Mouse (Mus musculus) embryonic facial prominence, embryonic 14.5 days (tissue): ENCODE measurements at regions not wholly inside any gene's neighbourhood (a gene's known extent, or its start where the extent isn't known, plus 50 kb on each side); places are given as distances from the start of the nearest gene placed in this dataset.

Source experiments
- ATAC-seq: fragments of 200-750 bp; cut with Nextera tagmentation; 2 replicates; pipeline ENCODE4 v1.8.0; 2017; ENCODE audit warnings: low read depth, moderate number of reproducible peaks, moderate TSS enrichment
- DNase-seq: peaks from one replicate; pipeline ENCODE4 v3.0.0-alpha.2; 2015; ENCODE audit warnings: low spot score
- H3K27ac ChIP-seq: fragments of 300-500 bp; sonication (generic); replicated peaks from 2 replicates; pipeline ENCODE4 v1.5.1; 2014; ENCODE audit warnings: low read depth, mild to moderate bottlenecking, low read length, moderate library complexity
- H3K27me3 ChIP-seq: fragments of 300-500 bp; sonication (generic); replicated peaks from 2 replicates; pipeline ENCODE4 v1.6.1; 2014; ENCODE audit warnings: low read length; ENCODE audit not compliant: control insufficient read depth, insufficient read depth
- H3K36me3 ChIP-seq: fragments of 300-500 bp; sonication (generic); 2 replicates; pipeline ENCODE4 v1.6.1; 2014; ENCODE audit warnings: low read length, mixed read lengths; ENCODE audit not compliant: control insufficient read depth, insufficient read depth
- H3K4me1 ChIP-seq: fragments of 300-500 bp; sonication (generic); 2 replicates; pipeline ENCODE4 v1.6.1; 2014; ENCODE audit warnings: antibody characterized with exemption, low read length; ENCODE audit not compliant: control insufficient read depth, insufficient read depth
- H3K4me2 ChIP-seq: fragments of 300-500 bp; sonication (generic); 2 replicates; pipeline ENCODE4 v1.6.1; 2014; ENCODE audit warnings: low read depth, mild to moderate bottlenecking, low read length, moderate library complexity, mixed read lengths
- H3K4me3 ChIP-seq: fragments of 300-500 bp; sonication (generic); 2 replicates; pipeline ENCODE4 v1.5.1; 2014; ENCODE audit warnings: low read depth, mild to moderate bottlenecking, low read length
- H3K9ac ChIP-seq: fragments of 300-500 bp; sonication (generic); 2 replicates; pipeline ENCODE4 v1.6.1; 2014; ENCODE audit warnings: low read depth, mild to moderate bottlenecking, low read length, moderate library complexity, mixed read lengths
- H3K9me3 ChIP-seq: fragments of 300-500 bp; sonication (generic); 2 replicates; pipeline ENCODE4 v1.6.1; 2016; ENCODE audit warnings: low read length; ENCODE audit not compliant: control insufficient read depth
- WGBS: fragments of 180-500 bp; shearing (Covaris S2); extraction: QIAGEN DNeasy Blood & Tissue Kit; methylation state at CpG from one replicate; pipeline ENCODE4 v1.1.7; 2014; 5-methylcytosine and 5-hydroxymethylcytosine counted together

DNA sequence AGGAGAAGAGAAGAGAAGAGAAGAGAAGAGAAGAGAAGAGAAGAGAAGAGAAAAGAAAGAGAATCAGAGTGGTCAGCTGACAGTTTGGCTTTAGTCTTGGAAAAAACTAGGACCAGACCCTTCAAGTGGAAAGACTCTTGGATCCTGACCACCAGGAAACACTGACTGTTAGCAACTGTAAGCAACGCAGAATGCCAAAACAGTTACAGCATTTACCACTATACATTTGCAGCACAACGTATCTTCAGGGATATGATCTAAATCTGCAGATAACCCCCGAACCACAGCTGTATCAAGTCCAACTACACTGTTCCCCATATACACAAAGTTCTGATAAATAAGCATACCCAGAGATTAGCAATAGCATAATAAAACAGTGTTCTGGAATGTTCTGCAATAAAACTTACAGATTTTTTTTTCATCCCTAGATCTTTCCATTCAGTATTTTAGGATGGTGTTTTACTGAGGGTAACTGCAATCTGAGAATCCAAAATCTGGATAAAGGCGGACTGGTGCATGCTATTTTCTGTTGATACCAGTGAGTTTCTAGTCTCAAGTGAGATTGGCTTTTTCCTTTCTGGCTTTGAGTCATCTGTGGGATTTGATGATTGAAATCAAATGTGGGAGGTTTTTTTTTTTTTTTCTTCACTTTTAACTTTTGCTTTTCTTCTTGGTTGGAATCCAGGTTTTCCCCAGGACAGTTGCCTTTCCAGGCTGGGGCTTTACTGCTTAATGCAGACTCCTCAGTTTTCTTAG lies 65.9 kb upstream of the Ptprm start:
- Histone ChIP-seq H3K4me1 (no peaks in the 10 kb centered on the region), H3K9me3 (no peaks in the 10 kb centered on the region), H3K9ac (no peak overlapping the region), H3K27ac (no peak overlapping the region), H3K4me2 (no peak overlapping the region), H3K4me3 (no peak overlapping the region), H3K27me3 (no peaks in the 10 kb centered on the region), H3K36me3 (no peaks in the 10 kb centered on the region)
- ATAC-seq (0 out of 2 replicates have a peak, but pooled peaks have one; percentile 15), DNase-seq (peak; percentile 73)
- WGBS = 72% methylated on average over 4 of the region's 4 CpGs

DNA sequence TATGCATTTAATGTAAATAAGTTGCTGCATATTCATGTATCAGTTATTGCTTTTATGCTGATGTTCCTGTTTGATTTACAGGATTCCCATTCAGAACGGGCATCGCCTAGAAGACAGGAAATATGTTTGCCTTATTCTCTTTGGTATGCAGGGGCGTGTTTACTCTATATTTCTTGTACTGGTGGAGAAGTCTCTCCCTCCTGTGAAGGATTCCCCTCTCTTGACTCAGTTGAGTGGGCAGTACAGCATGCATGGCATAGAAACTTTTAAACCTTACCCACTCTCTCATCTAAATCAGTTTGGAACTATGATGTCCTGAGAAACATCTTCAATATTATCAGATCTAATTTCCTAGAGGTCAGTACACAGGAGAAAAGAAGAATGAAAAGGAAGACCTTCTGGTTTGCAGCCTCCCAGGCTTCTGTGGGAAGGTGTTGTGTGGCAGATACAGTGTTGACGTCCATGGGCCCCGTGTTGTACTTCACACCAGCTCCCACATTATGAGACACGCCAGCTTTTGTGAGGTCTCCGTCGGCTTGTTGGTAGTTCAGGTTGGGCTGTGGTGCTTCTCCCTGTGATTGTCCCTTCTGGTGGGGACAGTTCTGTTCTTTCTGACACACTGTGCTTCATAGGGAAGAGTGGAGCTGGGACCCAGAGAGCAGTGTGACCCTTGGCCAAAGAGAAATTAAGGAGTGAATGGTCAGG lies 58.4 kb upstream of the Ptprm start:
- Histone ChIP-seq H3K36me3 (no peaks in the 10 kb centered on the region), H3K4me1 (no peaks in the 10 kb centered on the region), H3K4me3 (no peak overlapping the region), H3K27me3 (no peaks in the 10 kb centered on the region), H3K9ac (no peak overlapping the region), H3K4me2 (no peak overlapping the region), H3K9me3 (no peaks in the 10 kb centered on the region), H3K27ac (no peak overlapping the region)
- 87% methylated on average over 8 of the region's 8 CpGs for WGBS
- no peak for ATAC-seq
- no peak for DNase-seq

DNA sequence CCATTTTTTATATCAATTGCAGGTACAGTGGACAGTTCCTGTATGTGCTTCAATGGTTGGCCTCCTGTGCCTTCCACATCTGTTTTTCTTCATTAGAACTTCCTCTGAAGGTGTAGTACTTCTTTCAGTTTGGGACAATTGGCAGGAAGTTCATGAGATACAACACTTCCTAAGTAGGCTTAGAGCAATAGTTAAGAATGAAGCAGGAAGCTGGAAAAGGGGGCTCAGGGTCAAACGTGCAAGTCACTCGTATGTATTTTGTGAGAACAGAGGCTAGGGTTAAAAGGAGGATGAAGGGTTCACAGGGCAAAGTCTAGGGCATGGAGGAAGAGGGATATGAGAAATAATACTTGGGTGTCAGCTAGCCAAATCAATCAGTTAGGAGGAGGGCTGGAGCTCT lies 55.7 kb upstream of the Ptprm start:
- no peaks in the 10 kb centered on the region for H3K27me3 ChIP-seq
- no peak overlapping the region for H3K4me2 ChIP-seq
- DNase-seq (no peak), ATAC-seq (no peak)
- no peaks in the 10 kb centered on the region for H3K9me3 ChIP-seq
- 74% methylated on average over 2 of the region's 2 CpGs for WGBS
- H3K4me3 ChIP-seq = no peak overlapping the region
- no peak overlapping the region for H3K9ac ChIP-seq
- H3K4me1 ChIP-seq = no peaks in the 10 kb centered on the region
- H3K27ac ChIP-seq = no peak overlapping the region
- H3K36me3 ChIP-seq = no peaks in the 10 kb centered on the region

DNA sequence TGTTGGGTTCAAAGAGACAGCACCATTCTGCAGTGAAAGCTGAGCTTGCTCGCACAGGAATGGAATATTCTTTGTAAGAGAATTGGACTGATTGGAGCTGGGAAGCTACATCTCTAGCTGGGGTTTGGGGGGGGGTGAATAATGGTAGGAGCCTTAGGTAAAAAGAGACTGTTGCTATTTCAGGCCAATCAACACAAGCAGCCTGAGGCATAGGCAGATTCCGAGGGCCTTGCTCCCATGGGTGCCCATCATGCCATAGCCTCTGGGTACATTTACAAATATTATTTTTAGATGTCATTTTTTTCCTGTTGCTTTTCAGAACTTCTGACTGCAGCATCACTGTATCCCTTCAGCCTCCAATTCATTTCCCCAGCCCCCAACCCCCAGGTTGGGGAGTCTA lies 51.7 kb upstream of the Ptprm start:
- no peak for DNase-seq
- H3K9me3 ChIP-seq = no peaks in the 10 kb centered on the region
- no peak overlapping the region for H3K4me2 ChIP-seq
- 69% methylated on average over 2 of the region's 2 CpGs for WGBS
- no peak overlapping the region for H3K4me3 ChIP-seq
- H3K27ac ChIP-seq = no peak overlapping the region
- H3K9ac ChIP-seq = no peak overlapping the region
- no peaks in the 10 kb centered on the region for H3K27me3 ChIP-seq
- no peaks in the 10 kb centered on the region for H3K4me1 ChIP-seq
- H3K36me3 ChIP-seq = no peaks in the 10 kb centered on the region
- no peak for ATAC-seq
